Mouse (Mus musculus): ENCODE measurements around the gene Nagk. TPM values are rescaled to one million over a fixed set of nuclear protein-coding genes. Genes with fewer than 3 reads are reported as not detected.
"Not testable (repeated sequence)": the region's sequence is repeated elsewhere in the genome, so short reads cannot be mapped to it uniquely, and the experiment has no call there.

The Nagk gene
- polyA plus RNA-seq, 1 experiment from 2014 or later = 50.6 TPM

GRCm38 (mm10) chr6:83820727-83821515, 26.1 kb downstream of the Nagk start:
- H3K27ac ChIP-seq (replicated peaks; ENCODE audit: low read depth, low read length) = no peak overlapping the region
- no peaks in the 10 kb centered on the region for H3K36me3 ChIP-seq (ENCODE audit: control insufficient read depth, insufficient read depth, low read length)
- H3K27me3 ChIP-seq (replicated peaks; ENCODE audit: control insufficient read depth, insufficient read depth, low read length) = no peaks in the 10 kb centered on the region
- H3K9me3 ChIP-seq (ENCODE audit: control insufficient read depth, low read length) = no peaks in the 10 kb centered on the region
- no peak overlapping the region for H3K4me2 ChIP-seq (ENCODE audit: low read depth, low read length)
- DNase-seq (ENCODE audit: low spot score) (no peak), ATAC-seq (ENCODE audit: low read depth) (no peak)
- no peak overlapping the region for H3K4me3 ChIP-seq (ENCODE audit: low read depth, low read length)
- peaks cover 7% of the 10 kb centered on the region; the same call in 1 of the 2 replicates for H3K4me1 ChIP-seq (ENCODE audit: control insufficient read depth, insufficient read depth, low read length)
- H3K9ac ChIP-seq (ENCODE audit: low read depth, low read length) = no peak overlapping the region
- 81% methylated on average over 2 of the region's 2 CpGs for WGBS

GRCm38 (mm10) chr6:83821856-83822255, 27.1 kb downstream of the Nagk start:
- H3K9ac ChIP-seq (ENCODE audit: low read depth, low read length) = no peak overlapping the region
- H3K4me1 ChIP-seq (ENCODE audit: control insufficient read depth, insufficient read depth, low read length) = peaks cover 7% of the 10 kb centered on the region; the same call in 1 of the 2 replicates
- H3K27ac ChIP-seq (replicated peaks; ENCODE audit: low read depth, low read length) = no peak overlapping the region
- DNase-seq (ENCODE audit: low spot score) (peak; percentile 66), ATAC-seq (ENCODE audit: low read depth) (no peak)
- no peak overlapping the region for H3K4me2 ChIP-seq (ENCODE audit: low read depth, low read length)
- no peaks in the 10 kb centered on the region for H3K27me3 ChIP-seq (replicated peaks; ENCODE audit: control insufficient read depth, insufficient read depth, low read length)
- H3K9me3 ChIP-seq (ENCODE audit: control insufficient read depth, low read length) = no peaks in the 10 kb centered on the region
- 39% methylated on average over 2 of the region's 2 CpGs for WGBS
- no peak overlapping the region for H3K4me3 ChIP-seq (ENCODE audit: low read depth, low read length)
- 0 out of 2 replicates have a peak, but pooled peaks cover 5% of the 10 kb centered on the region for H3K36me3 ChIP-seq (ENCODE audit: control insufficient read depth, insufficient read depth, low read length)

GRCm38 (mm10) chr6:83830941-83831605, 36.3 kb downstream of the Nagk start:
- DNase-seq (ENCODE audit: low spot score) (peak; percentile 55), ATAC-seq (ENCODE audit: low read depth) (peak; percentile 84)
- peak overlapping the region; percentile 84 for H3K9ac ChIP-seq (ENCODE audit: low read depth, low read length)
- H3K4me3 ChIP-seq (ENCODE audit: low read depth, low read length) = peak overlapping the region; percentile 73
- H3K9me3 ChIP-seq (ENCODE audit: control insufficient read depth, low read length) = no peaks in the 10 kb centered on the region
- no peaks in the 10 kb centered on the region for H3K27me3 ChIP-seq (replicated peaks; ENCODE audit: control insufficient read depth, insufficient read depth, low read length)
- peaks cover 8% of the 10 kb centered on the region; the same call in 1 of the 2 replicates for H3K36me3 ChIP-seq (ENCODE audit: control insufficient read depth, insufficient read depth, low read length)
- H3K4me2 ChIP-seq (ENCODE audit: low read depth, low read length) = peak overlapping the region; percentile 66
- H3K4me1 ChIP-seq (ENCODE audit: control insufficient read depth, insufficient read depth, low read length) = peaks cover 5% of the 10 kb centered on the region; the same call in 1 of the 2 replicates
- H3K27ac ChIP-seq (replicated peaks; ENCODE audit: low read depth, low read length) = peak overlapping the region; percentile 86
- 1% methylated on average over 16 of the region's 35 CpGs for WGBS

GRCm38 (mm10) chr6:83831606-83832123, 36.9 kb downstream of the Nagk start, which contains the start of gene Paip2b:
Gene Paip2b (minus strand): TSS chr6:83831741.
- Histone ChIP-seq H3K9ac (ENCODE audit: low read depth, low read length) (peak within 1 kb of the TSS; percentile 84), H3K4me1 (ENCODE audit: control insufficient read depth, insufficient read depth, low read length) (peaks cover 5% of the 10 kb centered on the region; the same call in 1 of the 2 replicates), H3K27me3 (replicated peaks; ENCODE audit: control insufficient read depth, insufficient read depth, low read length) (no peaks in the 10 kb centered on the region), H3K9me3 (ENCODE audit: control insufficient read depth, low read length) (no peaks in the 10 kb centered on the region), H3K4me2 (ENCODE audit: low read depth, low read length) (peak within 1 kb of the TSS; percentile 66), H3K27ac (replicated peaks; ENCODE audit: low read depth, low read length) (peak within 1 kb of the TSS; percentile 86), H3K36me3 (ENCODE audit: control insufficient read depth, insufficient read depth, low read length) (peaks cover 4% of the 10 kb centered on the region; the same call in 1 of the 2 replicates), H3K4me3 (ENCODE audit: low read depth, low read length) (peak within 1 kb of the TSS; percentile 73)
- 0% methylated on average over 24 of the region's 37 CpGs for WGBS
- peak; percentile 99 for ATAC-seq (ENCODE audit: low read depth)
- peak; percentile 100 for DNase-seq (ENCODE audit: low spot score)

- H3K4me3 ChIP-seq (ENCODE audit: low read depth, low read length) = peak overlapping the region; percentile 35
- 38% methylated on average over 1 of the region's 1 CpGs for WGBS
- H3K9me3 ChIP-seq (ENCODE audit: control insufficient read depth, low read length); ATAC-seq (ENCODE audit: low read depth); H3K27me3 ChIP-seq (replicated peaks; ENCODE audit: control insufficient read depth, insufficient read depth, low read length); H3K36me3 ChIP-seq (ENCODE audit: control insufficient read depth, insufficient read depth, low read length); DNase-seq (ENCODE audit: low spot score); H3K4me1 ChIP-seq (ENCODE audit: control insufficient read depth, insufficient read depth, low read length); H3K27ac ChIP-seq (replicated peaks; ENCODE audit: low read depth, low read length): not testable (repeated sequence)
- H3K4me2 ChIP-seq (ENCODE audit: low read depth, low read length) = peak overlapping the region; percentile 66
- H3K9ac ChIP-seq (ENCODE audit: low read depth, low read length) = peak overlapping the region; percentile 51
These were observed 37.6 kb downstream of the Nagk start for GRCm38 (mm10) chr6:83832393-83832792.

GRCm38 (mm10) chr6:83836826-83837225, 42.0 kb downstream of the Nagk start:
- no peak overlapping the region for H3K4me3 ChIP-seq (ENCODE audit: low read depth, low read length)
- no peak overlapping the region for H3K9ac ChIP-seq (ENCODE audit: low read depth, low read length)
- H3K36me3 ChIP-seq (ENCODE audit: control insufficient read depth, insufficient read depth, low read length) = no peaks in the 10 kb centered on the region
- H3K9me3 ChIP-seq (ENCODE audit: control insufficient read depth, low read length) = no peaks in the 10 kb centered on the region
- DNase-seq (ENCODE audit: low spot score) = no peak
- no peak for ATAC-seq (ENCODE audit: low read depth)
- no peak overlapping the region for H3K27ac ChIP-seq (replicated peaks; ENCODE audit: low read depth, low read length)
- H3K27me3 ChIP-seq (replicated peaks; ENCODE audit: control insufficient read depth, insufficient read depth, low read length) = no peaks in the 10 kb centered on the region
- no peak overlapping the region for H3K4me2 ChIP-seq (ENCODE audit: low read depth, low read length)
- no peaks in the 10 kb centered on the region for H3K4me1 ChIP-seq (ENCODE audit: control insufficient read depth, insufficient read depth, low read length)
- 85% methylated on average over 2 of the region's 2 CpGs for WGBS

GRCm38 (mm10) chr6:83838046-83838445, 43.3 kb downstream of the Nagk start:
- ATAC-seq (ENCODE audit: low read depth) = no peak
- no peaks in the 10 kb centered on the region for H3K4me1 ChIP-seq (ENCODE audit: control insufficient read depth, insufficient read depth, low read length)
- H3K4me3 ChIP-seq (ENCODE audit: low read depth, low read length) = no peak overlapping the region
- WGBS = 87% methylated on average over 2 of the region's 2 CpGs
- no peak overlapping the region for H3K4me2 ChIP-seq (ENCODE audit: low read depth, low read length)
- H3K27ac ChIP-seq (replicated peaks; ENCODE audit: low read depth, low read length) = no peak overlapping the region
- H3K36me3 ChIP-seq (ENCODE audit: control insufficient read depth, insufficient read depth, low read length) = no peaks in the 10 kb centered on the region
- no peak overlapping the region for H3K9ac ChIP-seq (ENCODE audit: low read depth, low read length)
- H3K27me3 ChIP-seq (replicated peaks; ENCODE audit: control insufficient read depth, insufficient read depth, low read length) = no peaks in the 10 kb centered on the region
- no peaks in the 10 kb centered on the region for H3K9me3 ChIP-seq (ENCODE audit: control insufficient read depth, low read length)
- no peak for DNase-seq (ENCODE audit: low spot score)

GRCm38 (mm10) chr6:83840086-83840485, 45.3 kb downstream of the Nagk start:
- H3K27me3 ChIP-seq (replicated peaks; ENCODE audit: control insufficient read depth, insufficient read depth, low read length) = no peaks in the 10 kb centered on the region
- no peak overlapping the region for H3K4me2 ChIP-seq (ENCODE audit: low read depth, low read length)
- no peak overlapping the region for H3K9ac ChIP-seq (ENCODE audit: low read depth, low read length)
- peak; percentile 91; the same call in 1 of the 2 replicates for ATAC-seq (ENCODE audit: low read depth)
- no peak overlapping the region for H3K27ac ChIP-seq (replicated peaks; ENCODE audit: low read depth, low read length)
- H3K36me3 ChIP-seq (ENCODE audit: control insufficient read depth, insufficient read depth, low read length) = no peaks in the 10 kb centered on the region
- no peaks in the 10 kb centered on the region for H3K9me3 ChIP-seq (ENCODE audit: control insufficient read depth, low read length)
- no peak overlapping the region for H3K4me3 ChIP-seq (ENCODE audit: low read depth, low read length)
- H3K4me1 ChIP-seq (ENCODE audit: control insufficient read depth, insufficient read depth, low read length) = no peaks in the 10 kb centered on the region
- WGBS = 76% methylated on average over 6 of the region's 6 CpGs
- DNase-seq (ENCODE audit: low spot score) = peak; percentile 41

Measured in embryonic facial prominence, embryonic 14.5 days (tissue).